Mouse (Mus musculus) splenic B cell, adult 2 months (primary cell): ENCODE results near the gene Mcrip2.

ENCODE experiments used
- DNase-seq: peaks from one replicate; pipeline ENCODE4 v3.0.0-alpha.2; 2011; ENCODE audit warnings: low read depth, low spot score
- H3K27me3 ChIP-seq: 2 replicates; pipeline ENCODE4 v1.6.1; 2012; ENCODE audit warnings: mild to moderate bottlenecking, low read length, moderate library complexity, mixed read lengths; ENCODE audit not compliant: control insufficient read depth, poor library complexity, insufficient read depth, severe bottlenecking
- H3K36me3 ChIP-seq: 2 replicates; pipeline ENCODE4 v1.6.1; 2012; ENCODE audit warnings: mild to moderate bottlenecking, low read length, moderate library complexity, mixed read lengths; ENCODE audit not compliant: control insufficient read depth, poor library complexity, insufficient read depth, severe bottlenecking

Mcrip2 gene

GRCm38 (mm10) chr17:25828712-25829557, 39.6 kb downstream of the Mcrip2 start, which contains the start of gene Jmjd8:
TSS of gene Jmjd8 (plus strand) at chr17:25828867.
- Histone ChIP-seq H3K27me3 (no peaks in the 10 kb centered on the region), H3K36me3 (peaks cover 6% of the 10 kb centered on the region; the same call in 1 of the 2 replicates)
- DNase-seq = peak; percentile 79

DNA sequence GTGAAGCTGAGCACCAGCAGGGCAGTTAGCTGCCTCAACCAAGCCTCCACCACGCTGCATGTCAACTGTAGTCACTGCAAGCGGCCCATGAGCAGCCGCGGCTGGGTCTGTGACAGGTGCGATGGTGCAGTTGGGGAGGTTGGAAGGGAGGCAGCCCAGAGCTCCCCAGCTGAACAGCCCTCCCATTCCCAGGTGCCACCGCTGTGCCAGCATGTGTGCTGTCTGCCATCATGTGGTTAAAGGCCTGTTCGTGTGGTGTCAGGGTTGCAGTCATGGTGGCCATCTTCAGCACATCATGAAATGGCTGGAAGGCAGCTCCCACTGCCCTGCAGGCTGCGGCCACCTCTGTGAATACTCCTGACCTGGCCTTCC, 40.4 kb downstream of the Mcrip2 start:
- DNase-seq = no peak
- H3K27me3 ChIP-seq = no peaks in the 10 kb centered on the region
- peaks cover 6% of the 10 kb centered on the region; the same call in 1 of the 2 replicates for H3K36me3 ChIP-seq

DNA sequence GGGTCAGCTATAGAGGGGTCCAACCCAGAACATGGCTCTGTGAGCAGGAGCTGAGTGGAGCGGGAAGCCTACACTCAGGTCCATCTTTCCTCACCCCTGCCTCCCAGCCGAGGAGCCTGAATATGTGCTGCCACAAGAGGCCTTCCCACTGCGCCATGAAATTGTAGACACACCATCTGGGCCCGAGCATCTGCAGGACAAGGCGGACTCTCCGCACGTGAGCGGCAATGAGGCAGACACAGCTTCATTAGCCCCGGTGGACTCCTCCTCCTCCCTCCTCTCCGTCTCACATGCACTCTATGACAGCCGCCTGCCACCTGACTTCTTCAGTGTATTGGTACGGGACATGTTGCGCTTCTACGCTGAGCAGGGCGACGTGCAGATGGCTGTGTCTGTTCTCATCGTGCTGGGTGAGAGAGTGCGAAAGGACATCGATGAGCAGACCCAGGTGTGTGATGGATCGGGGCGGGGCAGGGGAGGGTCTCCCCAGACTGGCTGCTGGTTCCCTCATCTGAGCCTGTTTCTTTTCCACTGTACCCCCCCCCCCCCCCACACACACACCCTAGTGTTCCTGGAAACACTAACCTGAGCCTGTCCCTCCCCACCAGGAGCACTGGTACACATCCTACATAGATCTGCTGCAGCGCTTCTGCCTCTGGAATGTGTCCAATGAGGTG, 40.9 kb downstream of the Mcrip2 start:
- no peak for DNase-seq
- Histone ChIP-seq H3K36me3 (peaks cover 6% of the 10 kb centered on the region; the same call in 1 of the 2 replicates), H3K27me3 (no peaks in the 10 kb centered on the region)

- H3K36me3 ChIP-seq = peaks cover 6% of the 10 kb centered on the region; the same call in 1 of the 2 replicates
- no peaks in the 10 kb centered on the region for H3K27me3 ChIP-seq
- DNase-seq = no peak
Observed at GRCm38 (mm10) chr17:25827011-25827410, 41.6 kb downstream of the Mcrip2 start.

GRCm38 (mm10) chr17:25825984-25826570, 42.5 kb downstream of the Mcrip2 start:
- H3K36me3 ChIP-seq = peaks cover 6% of the 10 kb centered on the region; the same call in 1 of the 2 replicates
- no peak for DNase-seq

DNA sequence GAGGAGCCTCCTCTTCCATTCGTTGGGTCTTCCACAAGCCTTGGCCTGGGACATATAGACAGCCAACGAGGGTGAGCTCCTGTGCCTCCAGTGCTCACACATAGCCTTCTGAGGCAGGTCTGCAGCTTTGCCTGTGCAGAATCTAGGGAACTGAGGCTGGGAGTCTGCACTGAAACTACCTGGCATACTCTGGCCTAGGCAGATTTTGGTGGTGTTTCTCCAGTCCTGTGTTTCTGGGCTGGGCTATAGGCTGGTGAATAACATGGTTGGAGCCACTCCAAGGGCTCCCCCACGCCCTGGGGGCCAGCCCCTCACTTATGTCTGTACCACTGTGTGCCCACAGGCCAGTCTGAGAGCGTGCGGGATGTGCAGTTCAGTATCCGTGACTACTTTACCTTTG, 43.3 kb downstream of the Mcrip2 start:
- Histone ChIP-seq H3K27me3 (no peaks in the 10 kb centered on the region; the same call in 1 of the 2 replicates), H3K36me3 (no peaks in the 10 kb centered on the region)
- DNase-seq = no peak

More at GRCm38 (mm10) chr17:25825984-25826570, 42.5 kb downstream of the Mcrip2 start:
- no peaks in the 10 kb centered on the region for H3K27me3 ChIP-seq

- no peaks in the 10 kb centered on the region; the same call in 1 of the 2 replicates for H3K27me3 ChIP-seq
- no peaks in the 10 kb centered on the region for H3K36me3 ChIP-seq
- no peak for DNase-seq
Observed at GRCm38 (mm10) chr17:25824362-25825142, 44.0 kb downstream of the Mcrip2 start.

DNA sequence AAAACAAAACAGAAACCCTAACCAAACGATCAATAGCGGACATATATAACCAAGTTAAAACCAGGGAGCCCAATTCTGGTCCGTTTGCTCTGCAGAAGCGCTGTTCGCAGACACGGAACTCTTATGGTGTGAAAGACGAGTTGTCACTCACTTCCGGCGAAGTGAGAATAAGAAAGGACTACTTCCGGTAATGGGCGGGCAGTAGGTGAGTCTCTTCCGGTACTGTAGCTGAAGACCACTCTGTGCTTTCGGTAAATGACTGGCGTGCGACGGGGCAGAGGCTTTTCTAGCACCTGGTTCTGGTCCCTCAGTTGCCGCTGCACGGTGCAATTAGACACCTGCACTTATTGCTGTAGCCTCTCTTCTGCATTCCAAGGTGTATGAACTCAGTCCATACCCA, 45.1 kb downstream of the Mcrip2 start, which contains the start of gene Wdr24:
Wdr24 (plus strand) TSS at position 176 of the 400 bp plus-strand sequence.
- peak; percentile 90 for DNase-seq
- Histone ChIP-seq H3K36me3 (no peaks in the 10 kb centered on the region), H3K27me3 (no peaks in the 10 kb centered on the region; the same call in 1 of the 2 replicates)

DNA sequence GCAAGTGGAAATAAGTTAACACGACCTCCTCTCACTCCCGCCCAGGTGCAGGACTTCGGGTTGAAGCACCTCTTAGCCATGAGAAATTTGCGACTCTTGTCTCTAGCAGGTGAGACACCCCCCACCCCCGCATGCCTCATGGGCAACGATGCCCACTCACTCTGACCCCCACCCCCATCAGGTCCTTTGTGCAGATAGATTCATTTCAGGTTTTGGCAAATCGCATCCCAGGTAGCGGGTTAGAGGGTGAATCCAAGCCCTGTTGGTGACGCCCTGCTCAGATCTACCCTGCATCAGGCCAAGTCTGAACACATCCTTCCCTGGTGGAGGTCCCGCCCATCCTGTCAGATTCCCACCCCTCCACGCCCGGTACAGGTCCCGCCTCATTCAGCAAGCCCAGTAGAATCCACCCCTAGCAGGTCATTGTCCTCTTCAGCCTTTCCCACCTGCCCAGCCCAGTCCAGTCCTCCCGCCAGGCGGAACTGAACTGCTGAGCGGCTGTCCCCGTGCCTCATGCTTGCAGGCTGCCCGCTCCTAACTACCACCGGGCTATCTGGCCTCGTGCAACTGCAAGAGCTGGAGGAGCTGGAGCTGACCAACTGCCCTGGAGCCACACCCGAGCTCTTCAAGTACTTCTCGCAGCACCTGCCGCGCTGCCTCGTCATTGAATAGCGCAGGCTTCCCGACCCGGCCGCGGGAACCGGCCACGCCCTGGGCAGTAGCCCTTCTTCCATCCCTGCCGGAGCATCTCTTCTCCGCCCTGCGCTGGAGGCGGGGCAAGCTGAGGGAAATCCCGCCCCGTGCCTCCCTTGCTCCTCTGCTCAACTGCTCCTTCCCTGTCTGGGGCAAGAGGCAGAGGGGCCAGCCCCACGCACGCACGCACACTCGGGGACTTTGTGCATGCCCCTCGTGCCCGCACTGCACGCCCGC, 49.4 kb downstream of the Mcrip2 start:
- H3K27me3 ChIP-seq = no peaks in the 10 kb centered on the region; the same call in 1 of the 2 replicates
- no peaks in the 10 kb centered on the region for H3K36me3 ChIP-seq
- DNase-seq = no peak

DNA sequence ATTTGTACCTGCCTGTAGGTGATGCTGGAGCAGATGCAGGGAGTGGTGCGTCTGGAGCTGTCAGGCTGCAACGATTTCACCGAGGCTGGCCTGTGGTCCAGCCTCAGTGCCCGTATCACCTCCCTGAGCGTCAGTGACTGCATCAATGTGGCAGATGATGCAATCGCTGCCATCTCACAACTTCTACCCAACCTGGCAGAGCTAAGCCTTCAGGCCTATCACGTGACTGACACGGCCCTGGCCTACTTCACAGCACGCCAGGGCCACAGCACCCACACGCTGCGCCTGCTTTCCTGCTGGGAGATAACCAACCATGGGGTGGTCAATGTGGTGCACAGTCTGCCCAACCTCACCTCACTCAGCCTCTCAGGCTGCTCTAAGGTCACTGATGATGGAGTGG, 50.9 kb downstream of the Mcrip2 start:
- no peaks in the 10 kb centered on the region; the same call in 1 of the 2 replicates for H3K27me3 ChIP-seq
- DNase-seq = no peak
- no peaks in the 10 kb centered on the region for H3K36me3 ChIP-seq
